In the genomic region with DNA sequence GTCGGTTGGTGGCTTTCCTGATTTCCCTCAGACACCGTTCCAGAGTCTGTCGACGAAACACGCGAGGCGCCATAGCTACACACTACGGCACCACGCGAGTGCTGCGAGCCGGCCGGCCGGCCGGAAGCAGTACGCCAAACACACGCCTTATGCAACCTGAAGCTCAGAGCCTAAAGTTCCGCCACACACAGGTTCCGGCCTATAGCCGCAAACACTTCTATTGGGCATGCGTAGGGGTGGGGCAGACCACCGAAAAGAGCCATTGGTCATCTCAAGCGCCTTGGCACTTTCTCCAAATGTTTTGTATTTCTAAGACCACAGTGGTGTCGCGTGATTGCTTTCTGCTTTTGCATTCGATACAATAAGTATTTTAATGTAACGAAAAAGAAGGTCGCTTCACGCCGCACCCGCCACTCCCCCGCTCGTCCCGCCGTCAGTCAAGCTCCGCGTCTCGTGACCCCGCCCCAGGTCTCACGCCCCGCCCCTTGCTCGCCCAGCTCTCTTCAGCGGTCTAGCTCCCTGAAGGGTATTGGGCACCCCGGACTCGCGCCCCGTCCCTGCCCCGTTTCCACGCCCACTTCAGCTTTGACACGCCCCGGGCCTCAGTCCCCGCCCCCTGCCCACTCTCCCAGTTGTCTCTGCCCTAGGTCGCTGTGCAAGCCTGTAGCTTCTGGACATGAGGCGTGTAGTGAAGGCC, we compare ENCODE assay signal across 8 mouse cellular contexts. TPM values are rescaled to one million over a fixed set of nuclear protein-coding genes. Genes with fewer than 3 reads are reported as not detected.
A peak's percentile ranks its signal among the peaks of the same experiment; 100 is the strongest.
DNase-seq lines count a peak whose midpoint lies in the region; ATAC-seq and TF ChIP-seq lines count a peak whose summit lies in the region.

TSS of gene Mphosph10 (minus strand) at position 147 of the 697 bp plus-strand sequence.
TSS of gene Mcee (plus strand) at position 486 of the 697 bp plus-strand sequence.

- no peaks in the 10 kb centered on the region for H3K9me3 ChIP-seq in megakaryocyte, embryonic 14.5 days

- peaks cover 31% of the 10 kb centered on the region for H3K36me3 ChIP-seq in megakaryocyte, embryonic 14.5 days (replicated peaks; ENCODE audit: low read length)

- no peaks in the 10 kb centered on the region for H3K4me1 ChIP-seq in cortical plate, adult 2 months (ENCODE audit: control insufficient read depth, insufficient read depth, low read length)
- peaks cover 29% of the 10 kb centered on the region for H3K4me1 ChIP-seq in megakaryocyte, embryonic 14.5 days

- peak within 1 kb of the TSS; percentile 66 for H3K4me3 ChIP-seq in cortical plate, adult 2 months (ENCODE audit: insufficient read depth, low read length)
- H3K4me3 ChIP-seq in megakaryocyte, embryonic 14.5 days (replicated peaks), result peak within 1 kb of the TSS; percentile 97

- TF ChIP-seq POLR2A in cortical plate, adult 2 months (IDR thresholded peaks at IDR 0.05; ENCODE audit: extremely low read depth, insufficient read depth, low read length), result peak; percentile 59

- ATAC-seq in activated CD4-positive, CD25-positive, alpha-beta regulatory T cell, adult 4 months, result peak; percentile 88

- 0 out of 2 replicates have a peak within 1 kb of the TSS, but pooled peaks have one; percentile 1 for H3K27ac ChIP-seq in cortical plate, adult 2 months (ENCODE audit: insufficient read depth, low read length)

- H3K27me3 ChIP-seq in megakaryocyte, embryonic 14.5 days (replicated peaks), result no peaks in the 10 kb centered on the region

- DNase-seq in gastrocnemius, adult 8-10 months (ENCODE audit: low spot score in 2 of 2), result peak; percentile 96 to 97
- DNase-seq in hindlimb bud, embryonic 11.5 days (ENCODE audit: extremely low spot score, low read depth, low spot score), result peak; percentile 77
- peak; percentile 89 to 92 for DNase-seq in left cerebral cortex, adult 8-10 months (ENCODE audit: low spot score in 2 of 2)
- peak; percentile 95 for DNase-seq in right cerebral cortex, postnatal 10 days (ENCODE audit: low spot score in 2 of 2)
- peak; percentile 97 for DNase-seq in urinary bladder, postnatal 25 days (ENCODE audit: low spot score)

- no peak for TF ChIP-seq CTCF in cortical plate, adult 2 months (IDR thresholded peaks at IDR 0.05; ENCODE audit: extremely low read depth, insufficient read depth, low read length)

RNA-seq across cellular contexts. Expression of gene Mphosph10, which starts in this region (rescaled TPM):
- 10 to 100 TPM; 46.9 to 50.2 TPM for polyA plus RNA-seq in activated CD4-positive, CD25-positive, alpha-beta regulatory T cell, adult 4 months (2017; shearing (Covaris generic))
- polyA plus RNA-seq in cortical plate, adult 2 months (2012; rRNA removed), result 11.4 and 12.1 TPM in 2 replicates
- 10 to 100 TPM; 13.8 to 22.1 (median 17.4) TPM for total RNA-seq in gastrocnemius, adult 8-10 months (2022)
- 10 to 100 TPM; 14.2 to 18.7 (median 16.9) TPM for total RNA-seq in left cerebral cortex, adult 8-10 months (2022)
- polyA plus RNA-seq in megakaryocyte, embryonic 14.5 days (2012; ENCODE audit: insufficient read depth, low replicate concordance), result 4.7 TPM in 1 of 2 replicates, not detected in the other

RNA-seq across cellular contexts. Expression of gene Mcee, which starts in this region (rescaled TPM):
- polyA plus RNA-seq in activated CD4-positive, CD25-positive, alpha-beta regulatory T cell, adult 4 months (2017; shearing (Covaris generic)), result 10 to 100 TPM; 25.5 to 26.7 TPM
- polyA plus RNA-seq in cortical plate, adult 2 months (2012; rRNA removed), result 59.6 and 71.7 TPM in 2 replicates
- 100 to 1,000 TPM in 2 of 4 experiments, 10 to 100 TPM in 2; 83.5 to 107 (median 94.3) TPM for total RNA-seq in gastrocnemius, adult 8-10 months (2022)
- total RNA-seq in left cerebral cortex, adult 8-10 months (2022), result 10 to 100 TPM; 43.9 to 54.1 (median 48.2) TPM
- 2.2 TPM in 1 of 2 replicates, not detected in the other for polyA plus RNA-seq in megakaryocyte, embryonic 14.5 days (2012; ENCODE audit: insufficient read depth, low replicate concordance)

Comparison
In these comparisons a context has a peak if more than half of its experiments do, and no peak if none do; other contexts are left out.
1. Peak in every context shown above with its lines: DNase-seq, ATAC-seq, H3K4me3 ChIP-seq and H3K27ac ChIP-seq.